Mouse (Mus musculus) urinary bladder, postnatal 36 days (tissue): ENCODE data around the gene Lamtor5.

Experiments
- DNase-seq, 2 experiments: peaks; one replicate each; pipeline ENCODE4 v3.0.0; 2022; ENCODE audit warnings: low spot score in 2 of 2, mixed read lengths in 1 of 2

The Lamtor5 gene

DNA sequence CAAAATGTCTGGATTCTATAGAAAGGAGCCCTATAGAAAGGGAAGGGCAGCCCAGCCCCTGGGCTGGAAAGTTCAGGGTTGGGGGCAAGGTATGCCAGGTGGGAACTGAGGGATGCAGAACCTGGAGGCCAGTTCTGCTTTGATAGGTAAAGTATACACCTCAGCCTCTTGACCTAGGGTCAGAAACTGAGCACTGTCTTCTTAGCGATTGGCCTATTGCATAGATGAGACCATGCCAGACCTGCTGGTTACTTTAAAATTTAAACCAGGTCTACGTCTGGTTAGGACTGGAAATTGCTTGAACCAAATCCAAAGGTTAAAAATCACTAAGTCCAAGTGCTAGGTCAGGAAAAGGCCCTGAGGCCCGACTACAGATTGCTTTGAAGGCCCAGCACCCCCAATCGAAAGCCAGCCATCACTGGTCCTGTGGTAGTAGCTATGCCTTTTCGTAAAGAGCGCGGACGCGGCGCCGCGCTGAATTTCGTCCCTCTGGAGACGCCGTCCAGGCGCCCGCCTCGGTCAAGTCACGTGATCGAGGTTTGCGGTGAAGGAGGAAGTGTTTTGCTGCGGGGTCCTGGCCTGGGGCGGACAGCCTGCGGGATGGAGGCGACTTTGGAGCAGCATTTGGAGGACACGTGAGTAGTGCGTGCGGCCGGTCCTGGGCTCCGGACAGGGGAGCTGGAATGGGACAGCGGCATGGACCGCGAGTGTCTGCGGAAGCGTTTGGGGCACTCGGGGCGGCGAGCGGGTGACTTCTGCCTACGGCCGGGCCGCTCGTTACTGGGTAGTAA lies at the start of gene Lamtor5:
Gene Lamtor5, plus strand, starts transcription at position 380 of the 791 bp plus-strand sequence.
- peak; percentile 88 to 90 for DNase-seq

DNA sequence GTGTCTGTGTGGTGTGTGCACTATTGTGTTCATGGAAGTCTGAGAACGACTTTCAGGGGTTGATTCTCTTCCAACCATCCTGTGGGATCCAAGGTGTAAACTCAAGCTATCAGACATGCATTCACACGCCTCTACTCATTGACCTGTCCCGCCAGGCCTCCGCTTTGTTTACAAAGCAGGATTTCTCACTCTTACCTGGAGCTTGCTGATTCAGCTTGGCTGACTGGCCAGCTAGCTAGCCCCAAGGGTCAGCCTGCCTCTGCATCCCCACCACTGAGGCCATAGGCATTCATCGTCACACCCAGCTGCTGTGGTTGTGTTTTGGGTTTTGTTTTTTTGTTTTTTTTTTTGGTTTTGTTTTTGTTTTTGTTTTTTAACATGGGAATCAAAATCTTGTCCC lies 49.4 kb upstream of the Lamtor5 start:
- DNase-seq: no peak

DNA sequence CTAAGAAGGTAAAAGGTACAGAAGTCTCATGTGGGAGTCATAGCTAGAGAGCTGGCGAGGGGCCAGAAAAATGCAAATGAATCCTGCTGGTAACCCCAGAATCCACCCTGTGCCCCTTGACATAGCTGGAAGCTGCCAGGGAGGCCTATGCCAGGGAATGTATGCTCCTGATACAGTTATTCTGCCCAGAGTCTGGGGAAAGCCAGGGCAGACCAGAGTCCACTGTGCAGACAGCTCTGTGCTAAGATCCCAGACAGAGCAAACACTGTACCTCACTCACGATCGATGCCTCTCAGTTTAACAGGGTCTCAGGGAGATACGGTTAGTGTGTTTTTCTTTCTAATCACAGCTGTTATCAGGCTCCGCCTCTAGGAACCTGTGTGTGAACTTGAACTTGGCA lies 48.8 kb upstream of the Lamtor5 start:
- DNase-seq: peak; percentile 7 to 17

DNA sequence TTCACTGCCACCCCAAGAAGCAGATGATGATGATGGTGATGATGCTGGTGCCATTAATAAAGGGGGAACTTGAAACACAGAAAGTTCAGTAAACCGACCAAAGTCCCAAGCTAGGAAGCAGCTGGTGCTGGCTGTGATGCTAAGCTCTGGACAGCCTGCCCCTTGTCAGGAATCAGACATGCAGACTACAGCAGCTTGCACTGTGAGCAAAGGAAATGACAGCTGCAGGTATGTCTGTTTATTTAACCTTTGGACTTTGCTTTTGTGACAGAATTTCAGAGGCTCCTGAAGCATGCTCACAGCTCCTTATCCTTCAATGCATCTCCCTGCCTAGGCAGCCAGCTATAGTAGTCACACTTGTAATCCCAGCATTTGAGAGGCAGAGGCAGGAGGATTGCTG lies 48.1 kb upstream of the Lamtor5 start, which contains the start of gene A630076J17Rik:
Gene A630076J17Rik, plus strand, starts transcription at position 88 of the 400 bp plus-strand sequence.
- DNase-seq: no peak

DNA sequence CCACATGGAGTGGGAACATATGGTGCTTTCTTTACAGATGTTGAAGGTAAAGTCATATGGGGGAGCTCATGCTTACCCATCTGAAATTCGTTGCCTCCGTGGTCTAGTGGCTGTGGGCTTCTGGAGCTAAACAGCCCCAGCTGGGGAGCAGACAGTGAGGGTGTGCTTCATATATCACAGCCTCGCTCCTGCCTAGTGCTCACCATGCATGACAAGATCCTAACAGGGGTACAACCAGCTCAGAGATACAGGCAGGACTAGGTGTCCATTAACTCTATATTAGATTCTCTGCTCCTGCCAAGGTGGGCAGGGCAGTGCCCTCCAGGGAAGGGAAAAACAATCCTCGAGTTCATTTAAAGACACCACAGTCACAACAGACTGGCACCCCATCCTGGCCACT lies 47.5 kb upstream of the Lamtor5 start:
- DNase-seq: no peak

DNA sequence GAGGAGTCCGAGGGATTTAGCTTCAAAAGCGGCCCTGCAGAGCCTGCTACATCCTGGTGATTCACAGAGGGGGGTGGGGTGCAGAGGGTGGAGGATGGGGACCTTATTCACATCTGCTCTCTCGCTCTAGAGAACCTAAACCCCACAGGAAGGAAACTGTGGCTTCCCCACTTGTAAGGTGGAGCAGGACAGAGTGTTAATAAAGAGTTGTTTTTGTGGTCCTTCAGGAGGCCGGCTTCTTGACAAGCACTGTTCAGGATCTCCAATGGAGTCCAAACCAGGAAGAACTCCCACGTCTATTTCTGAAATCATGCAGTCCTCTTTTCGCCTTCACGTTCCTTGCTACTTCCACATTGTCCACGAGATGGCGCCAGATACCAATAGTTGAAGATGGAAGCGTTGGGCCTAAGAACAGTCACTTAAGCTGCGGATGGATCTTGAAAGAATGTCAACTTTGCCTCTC lies 45.3 kb upstream of the Lamtor5 start:
- peak; percentile 75 to 84 for DNase-seq

DNA sequence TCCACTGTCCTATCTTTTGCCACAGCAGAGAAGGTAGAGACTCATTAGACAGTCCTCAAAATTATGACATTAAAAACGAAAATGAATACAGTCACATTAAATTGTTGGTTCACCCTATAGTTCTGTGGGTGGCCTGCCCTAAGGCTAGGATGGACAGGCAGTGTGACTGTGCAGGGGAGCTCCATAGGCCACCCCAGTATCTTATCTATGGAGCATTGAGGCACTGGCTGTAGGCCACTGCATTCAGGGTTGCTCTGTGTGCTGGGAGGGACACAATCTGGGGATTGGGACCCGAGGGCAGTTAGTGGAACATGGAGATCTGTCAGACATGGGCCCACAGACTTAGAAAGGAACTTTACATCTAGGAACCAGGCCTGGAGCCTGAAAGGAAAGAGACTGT lies 44.7 kb upstream of the Lamtor5 start:
- DNase-seq: no peak

DNA sequence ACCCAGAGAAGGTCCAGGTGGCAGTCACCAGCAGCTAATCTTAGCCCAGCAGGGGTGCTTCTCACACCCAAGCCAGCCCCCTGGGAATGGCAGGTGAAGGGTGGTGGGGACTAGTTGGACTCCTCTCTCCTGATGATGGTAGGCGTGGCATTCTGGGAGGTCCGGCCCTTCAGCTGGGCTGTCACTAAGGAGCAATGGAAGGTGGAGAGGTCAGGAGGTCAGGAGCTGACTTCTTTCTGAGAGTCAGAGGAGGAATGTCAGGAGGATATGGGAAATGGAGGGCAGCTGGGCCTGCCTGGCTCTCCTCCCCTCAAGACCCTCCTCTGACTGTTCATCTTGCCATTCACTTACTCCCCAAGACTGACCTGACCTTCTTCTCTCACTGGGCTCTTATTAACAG lies 40.6 kb upstream of the Lamtor5 start:
- no peak for DNase-seq

DNA sequence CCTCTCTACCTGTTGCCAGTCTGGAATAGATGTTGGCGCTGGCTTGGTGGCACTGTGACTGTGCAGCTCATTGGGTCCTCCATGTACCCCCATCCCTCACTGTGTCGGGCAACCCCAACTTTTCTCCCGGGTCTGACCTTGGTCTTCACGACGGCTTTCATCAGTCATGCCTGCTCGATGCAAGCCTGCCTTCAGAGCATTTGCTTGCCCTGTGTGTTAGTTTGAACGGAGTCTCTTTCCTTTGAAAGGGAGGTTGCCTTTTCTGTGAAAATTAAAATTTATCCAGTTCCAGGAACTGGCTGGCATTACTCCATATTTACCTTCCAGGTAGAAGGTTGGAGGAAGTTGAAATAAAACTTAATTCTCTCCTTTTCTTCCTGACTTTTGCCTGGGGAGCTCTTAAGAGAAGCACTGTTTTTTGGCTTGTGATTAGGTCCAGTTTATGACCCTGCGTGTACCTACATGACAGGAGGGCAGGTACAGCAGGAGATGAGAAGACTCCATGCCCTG lies 40.1 kb upstream of the Lamtor5 start:
- DNase-seq: no peak

DNA sequence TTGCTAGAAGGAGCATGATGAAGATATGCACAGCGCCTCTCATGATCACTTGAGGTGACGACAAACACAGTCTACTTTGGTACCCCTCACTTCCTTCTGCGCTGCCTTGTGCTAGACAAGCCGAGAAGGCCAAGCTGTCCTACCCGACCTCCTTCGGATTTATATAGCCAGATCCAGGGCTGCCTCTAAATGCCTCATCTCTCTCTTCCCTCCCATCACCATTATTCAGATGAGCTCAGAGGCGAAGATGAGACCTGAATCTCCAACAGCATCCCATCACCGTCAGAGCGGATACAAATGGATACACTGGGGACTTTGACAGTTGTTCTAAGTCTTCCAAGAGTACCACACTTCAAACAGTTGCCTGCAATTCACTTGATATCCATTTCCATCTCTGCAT lies 39.1 kb upstream of the Lamtor5 start, which contains the start of gene Prok1:
Gene Prok1, minus strand, starts transcription at position 101 of the 400 bp plus-strand sequence.
- DNase-seq: no peak

DNA sequence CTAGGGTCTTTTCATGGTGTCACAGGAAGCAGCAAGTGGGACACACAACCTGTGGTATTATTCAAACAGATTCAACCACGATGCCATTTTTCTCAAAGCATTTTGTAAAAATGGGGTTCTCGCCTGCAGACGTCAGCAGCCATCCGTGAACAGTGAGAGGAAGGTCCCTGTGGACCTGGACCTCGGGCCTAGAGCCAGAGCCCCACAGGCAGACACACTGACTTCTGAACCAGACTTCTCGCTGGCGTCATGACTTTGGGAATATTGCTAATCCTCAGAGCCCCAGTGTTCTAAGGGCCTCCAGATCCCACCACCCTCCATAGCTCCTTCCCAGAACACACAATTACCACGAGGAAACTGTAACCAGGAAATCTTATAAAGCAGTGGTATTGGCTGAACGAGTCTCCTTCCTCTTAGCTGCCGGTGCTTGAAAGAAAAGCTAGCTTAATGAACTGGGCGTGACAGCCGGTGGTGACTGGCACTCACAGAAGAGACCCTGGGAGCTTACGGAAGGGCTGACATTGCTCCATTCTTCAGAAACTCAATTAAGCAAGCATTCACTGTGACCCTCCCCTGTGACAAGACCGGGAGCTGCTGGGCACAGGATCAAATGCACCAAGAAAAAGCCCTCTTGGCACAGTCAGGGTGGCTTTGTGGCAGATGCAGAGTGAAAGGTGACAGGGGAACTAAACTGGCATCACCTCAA lies 37.1 kb upstream of the Lamtor5 start:
- DNase-seq: no peak

DNA sequence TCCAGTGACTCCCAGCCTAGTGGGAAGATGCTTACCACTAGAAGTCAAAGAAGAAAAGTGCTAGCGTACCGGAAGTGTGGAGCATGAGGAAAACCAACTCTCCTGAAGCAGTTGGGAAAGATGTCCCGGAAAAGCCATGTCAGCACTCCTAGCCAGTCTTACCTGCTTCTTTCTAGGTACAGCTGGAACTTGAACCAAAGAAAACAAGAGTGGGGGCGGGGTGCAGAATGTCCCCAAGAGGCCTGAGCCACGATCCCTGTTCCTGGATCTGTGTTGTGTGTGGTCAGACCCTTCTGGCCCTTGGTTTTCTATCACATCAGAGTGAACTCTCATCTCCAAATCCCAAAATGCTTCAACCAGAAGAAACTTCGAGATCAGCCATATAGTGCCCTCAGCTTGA lies 31.8 kb upstream of the Lamtor5 start:
- DNase-seq: no peak

DNA sequence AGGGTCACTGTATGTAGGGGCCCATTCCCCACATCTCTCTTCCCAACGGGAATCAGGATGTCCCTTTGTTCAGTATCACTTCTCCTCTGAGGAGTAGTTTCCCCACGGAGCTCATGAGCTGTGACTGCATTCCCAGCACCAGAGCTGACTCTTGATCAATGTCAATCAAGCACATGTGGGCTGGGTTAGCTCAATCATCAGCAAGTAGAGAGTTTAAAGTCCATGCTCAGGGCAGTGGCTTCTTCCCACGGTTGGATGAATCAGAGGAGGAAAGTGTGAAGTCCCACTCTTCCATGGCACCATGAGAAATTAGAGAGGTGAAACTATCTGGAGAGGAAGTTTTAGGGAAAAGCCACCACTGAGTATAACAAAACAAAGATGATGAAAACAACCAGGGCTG lies 29.6 kb upstream of the Lamtor5 start:
- DNase-seq: no peak

DNA sequence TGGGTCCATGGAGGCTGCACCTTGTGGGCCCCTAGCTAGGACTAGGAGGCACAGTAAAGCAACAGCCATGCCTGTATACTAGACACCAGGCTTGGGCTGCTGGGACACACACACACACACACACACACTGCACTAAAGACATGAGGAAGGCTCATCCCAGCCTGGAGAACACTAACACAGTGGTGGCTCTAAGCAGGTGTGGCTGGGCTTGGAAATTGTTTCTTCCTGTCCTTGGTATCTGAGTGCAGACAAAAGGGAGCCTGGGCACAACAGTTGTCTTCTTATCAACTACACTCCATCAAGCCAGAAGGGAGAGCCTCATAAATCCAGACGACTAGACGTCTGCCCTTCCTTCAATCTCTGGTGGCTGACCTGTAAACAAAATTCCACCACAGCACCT lies 28.3 kb upstream of the Lamtor5 start:
- no peak for DNase-seq

DNA sequence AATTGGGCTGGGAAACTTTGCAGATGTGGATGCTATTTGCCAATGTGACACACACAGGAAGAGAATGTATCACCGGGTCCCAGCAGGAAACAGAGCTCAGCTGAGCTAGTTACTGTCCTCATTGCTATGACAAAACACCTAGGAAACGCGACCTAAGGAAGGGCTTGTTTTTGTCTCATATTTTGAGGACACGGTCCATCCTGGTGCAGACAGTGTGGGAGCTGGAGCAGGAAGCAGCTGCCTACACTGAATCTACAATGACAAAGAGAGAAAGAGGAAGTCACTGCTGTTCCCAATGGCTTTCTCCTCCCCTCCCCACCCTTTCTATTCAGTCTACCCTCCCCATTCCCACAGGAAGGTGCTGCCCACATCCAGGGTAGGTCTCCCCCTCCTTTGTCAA lies 26.6 kb upstream of the Lamtor5 start:
- DNase-seq: no peak

DNA sequence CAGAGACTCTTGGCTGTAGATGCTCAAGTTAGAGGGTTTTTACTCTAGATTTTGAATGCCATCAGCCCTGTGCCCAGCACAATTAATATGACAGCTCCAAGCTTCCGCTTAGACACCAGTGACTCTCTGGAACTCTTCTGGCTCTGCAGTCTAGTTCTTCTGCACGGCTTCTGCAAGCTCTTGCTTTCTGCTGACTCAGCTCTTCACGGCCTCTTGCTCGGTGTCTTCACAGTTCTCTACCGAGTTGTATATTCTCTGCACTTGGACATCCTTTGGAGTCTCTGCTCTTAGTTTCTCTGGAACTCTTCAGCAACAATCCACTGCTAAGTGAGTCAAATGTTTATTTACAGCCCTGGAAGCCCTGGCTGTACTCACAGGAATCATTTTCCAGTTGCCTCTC lies 24.7 kb upstream of the Lamtor5 start:
- no peak for DNase-seq

DNA sequence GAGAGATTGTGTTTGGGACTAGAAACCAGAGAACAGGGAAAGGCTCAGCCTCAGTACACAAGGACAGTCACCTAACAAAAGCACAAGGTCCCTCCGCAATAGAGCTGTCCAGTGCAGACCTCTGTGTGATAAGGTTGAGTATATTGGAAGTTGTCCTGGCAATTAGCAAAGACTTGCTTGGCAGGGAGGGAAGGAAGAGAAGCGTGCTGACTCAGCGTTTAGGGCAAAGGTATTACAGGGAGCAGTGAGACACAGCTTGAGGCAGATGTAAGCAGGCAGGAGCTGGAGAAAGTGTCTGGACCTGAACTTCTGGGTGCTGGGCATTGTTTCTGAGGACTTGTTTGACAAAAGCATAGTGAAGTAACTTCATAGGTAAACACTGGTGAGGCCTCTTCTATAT lies 22.7 kb upstream of the Lamtor5 start:
- no peak for DNase-seq

DNA sequence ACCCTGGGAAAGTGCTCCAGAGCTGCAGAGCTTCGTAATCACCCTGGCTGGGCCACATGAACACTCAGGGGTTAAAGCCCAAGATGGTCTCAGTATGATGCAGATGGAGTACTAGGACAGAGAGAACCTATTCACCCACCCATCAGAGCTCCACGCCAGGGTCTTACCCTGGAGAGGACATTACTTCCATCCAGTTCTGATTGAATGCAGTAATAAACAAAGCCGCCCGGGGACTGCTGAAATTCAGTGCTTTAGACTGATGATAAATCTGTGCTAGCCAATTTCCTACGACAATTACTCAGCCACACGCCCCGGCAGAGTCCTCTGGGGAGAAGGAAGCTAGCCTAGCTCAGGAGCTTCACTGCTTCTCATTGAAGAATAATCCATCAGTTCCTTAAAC lies 21.9 kb upstream of the Lamtor5 start:
- DNase-seq: no peak

DNA sequence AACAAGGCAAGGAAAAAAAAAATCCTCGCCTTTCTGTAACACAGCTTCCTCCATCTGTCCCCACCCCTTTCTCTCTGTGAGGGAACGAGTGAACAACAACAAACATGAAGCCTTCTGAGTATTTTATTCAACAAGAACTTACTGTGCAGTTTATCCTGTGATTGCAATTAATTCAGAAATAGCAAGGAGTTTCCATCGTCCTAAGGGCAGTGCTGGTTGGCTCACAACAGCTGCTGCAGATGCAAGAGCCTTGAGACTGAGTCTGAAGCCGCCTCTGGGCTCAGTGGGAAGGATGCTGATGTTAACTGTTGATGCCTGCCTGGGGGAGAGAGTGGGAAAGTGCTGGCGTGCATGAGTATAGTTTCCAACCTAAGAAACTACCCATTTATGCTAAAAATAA lies 20.7 kb upstream of the Lamtor5 start:
- no peak for DNase-seq

DNA sequence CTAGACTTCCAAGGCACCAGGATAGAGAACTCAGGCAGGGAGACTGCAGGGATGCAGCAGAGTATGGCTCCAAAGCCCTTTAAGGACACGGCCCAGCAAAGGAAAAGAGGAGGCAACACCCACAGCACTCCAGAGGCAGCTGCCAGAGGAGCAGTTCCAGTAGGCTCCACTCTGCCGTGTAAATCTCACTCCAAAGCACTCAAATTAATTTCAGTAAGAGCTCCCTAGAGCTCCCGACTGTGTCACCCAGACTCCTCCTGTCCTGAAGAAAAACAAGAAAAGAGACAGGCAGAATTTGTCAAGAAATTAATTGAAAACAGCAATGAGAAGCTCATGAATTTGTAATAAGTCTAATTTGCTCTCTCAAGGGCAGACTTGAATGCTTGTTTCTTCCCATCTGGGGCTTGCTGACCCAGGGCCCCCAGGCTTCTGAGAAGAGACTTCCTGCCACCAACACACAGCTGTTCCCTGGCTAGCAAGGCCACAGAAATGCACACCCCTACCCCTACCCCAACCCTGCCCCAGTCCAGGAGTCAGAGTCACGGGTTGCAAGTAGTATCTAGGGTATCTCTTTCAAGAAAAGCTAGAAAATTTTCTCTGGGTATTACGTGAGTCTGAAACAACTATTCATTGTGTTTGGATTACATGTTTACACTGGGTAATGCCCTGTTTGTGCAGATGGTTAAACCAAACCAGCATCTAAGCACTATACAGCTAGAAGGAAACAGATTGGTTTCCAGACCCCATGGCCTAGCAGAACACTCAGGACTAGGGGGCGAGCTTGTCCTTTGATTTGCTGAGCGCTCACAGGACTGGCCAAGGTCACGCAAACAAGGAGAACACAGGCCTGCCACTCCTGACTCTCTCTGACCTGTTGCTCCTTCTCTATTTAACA lies 17.5 kb upstream of the Lamtor5 start:
- DNase-seq: peak in 1 of 2 experiments; percentile 19

DNA sequence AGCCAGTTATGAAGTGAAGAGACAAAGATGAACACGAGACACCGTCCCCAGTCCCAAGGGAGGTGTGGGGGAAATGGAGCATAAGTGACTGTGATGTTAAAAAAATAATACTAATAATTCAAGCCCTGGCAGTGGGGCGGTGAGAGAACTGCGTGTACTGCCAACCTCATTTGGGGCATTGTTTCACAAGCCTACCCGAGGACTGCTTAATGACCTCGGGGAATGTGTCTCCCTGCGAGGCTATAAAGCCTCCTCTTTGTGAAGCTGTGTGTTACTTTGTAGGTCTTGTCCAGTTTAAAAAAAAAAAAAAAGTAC lies 16.9 kb upstream of the Lamtor5 start:
- DNase-seq: peak in 1 of 2 experiments; percentile 56

DNA sequence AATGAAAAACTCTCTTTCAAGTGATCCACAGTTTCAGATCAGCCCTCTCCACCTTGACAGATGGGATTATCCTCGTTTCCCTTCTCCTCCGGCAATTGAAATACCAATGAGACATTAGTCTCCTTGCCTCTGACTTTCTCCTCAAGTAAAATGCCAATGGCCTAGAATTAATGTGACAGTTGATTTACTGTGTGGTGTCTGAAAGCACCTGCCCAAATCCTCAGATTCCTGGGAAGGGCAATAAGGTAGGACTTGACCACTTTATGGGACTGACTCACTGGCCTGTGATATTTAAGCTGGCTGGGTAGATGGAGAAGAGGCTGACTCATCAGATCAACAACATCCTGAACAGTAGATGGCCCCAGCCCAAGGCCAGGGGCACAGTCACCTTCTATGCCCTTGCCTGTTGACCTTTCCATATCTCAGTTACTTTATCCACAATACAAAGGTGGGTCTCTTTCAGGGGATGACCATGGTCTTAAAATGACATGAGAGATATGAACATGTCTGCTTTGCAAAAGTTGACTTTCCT lies 11.8 kb upstream of the Lamtor5 start:
- no peak for DNase-seq
